Mouse (Mus musculus): Measurements from ENCODE around the gene Pmfbp1. TPM values are rescaled to one million over a fixed set of nuclear protein-coding genes. Genes with fewer than 3 reads are reported as not detected.

The Pmfbp1 gene
- polyA plus RNA-seq, 1 experiment from 2014 or later = not detected

GRCm38 (mm10) chr8:109565498-109566333, 71.9 kb downstream of the Pmfbp1 start, which contains the start of the genes Dhx38 and Txnl4b:
Gene Dhx38, minus strand, starts transcription at chr8:109565861.
Gene Txnl4b, plus strand, starts transcription at chr8:109565892.
- peak within 1 kb of the TSS; percentile 96 for H3K9ac ChIP-seq (ENCODE audit: low read length)
- no peaks in the 10 kb centered on the region for H3K27me3 ChIP-seq (ENCODE audit: control insufficient read depth, insufficient read depth, low read length)
- no peaks in the 10 kb centered on the region; the same call in 1 of the 2 replicates for H3K4me1 ChIP-seq (replicated peaks; ENCODE audit: control insufficient read depth, insufficient read depth)
- H3K9me3 ChIP-seq (ENCODE audit: control insufficient read depth, low read length) = no peaks in the 10 kb centered on the region
- H3K36me3 ChIP-seq (ENCODE audit: control insufficient read depth, insufficient read depth, low read length) = peaks cover 13% of the 10 kb centered on the region
- 0 out of 2 replicates have a peak, but pooled peaks have one; percentile 1 for TF ChIP-seq CTCF (IDR thresholded peaks at IDR 0.05; ENCODE audit: low read depth)
- TF ChIP-seq EP300 (optimal IDR thresholded peaks at IDR 0.05) = peak; percentile 80
- H3K27ac ChIP-seq (replicated peaks) = peak within 1 kb of the TSS; percentile 97
- peak; percentile 98 for DNase-seq (ENCODE audit: low spot score)
- WGBS = under 1% methylated on average over 52 of the region's 52 CpGs
- peak; percentile 100 for ATAC-seq (ENCODE audit: low FRiP score, low TSS enrichment)
- H3K4me3 ChIP-seq (ENCODE audit: low read depth, low read length) = peak within 1 kb of the TSS; percentile 88
- H3K4me2 ChIP-seq (replicated peaks; ENCODE audit: low read depth) = peak within 1 kb of the TSS; percentile 78

DNA sequence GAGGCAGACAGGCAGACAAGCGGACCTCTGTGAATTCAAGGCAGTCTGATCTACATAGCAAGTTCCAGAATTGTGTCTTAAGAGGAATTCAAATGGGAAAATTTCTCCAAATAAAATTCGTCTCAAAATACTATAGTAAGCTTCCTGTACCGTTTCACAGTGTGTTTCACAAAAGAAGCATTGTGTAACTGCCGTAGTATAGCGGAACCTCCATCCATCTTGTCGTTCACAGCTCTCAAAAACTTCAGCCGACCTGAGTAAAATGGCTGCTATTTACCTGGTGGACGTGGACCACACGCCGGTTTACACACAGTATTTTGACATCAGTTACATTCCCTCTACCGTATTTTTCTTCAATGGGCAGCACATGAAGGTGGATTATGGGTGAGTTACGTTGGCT, 77.3 kb downstream of the Pmfbp1 start:
- DNase-seq (ENCODE audit: low spot score) (no peak), ATAC-seq (ENCODE audit: low FRiP score, low TSS enrichment) (no peak)
- Histone ChIP-seq H3K27me3 (ENCODE audit: control insufficient read depth, insufficient read depth, low read length) (no peaks in the 10 kb centered on the region), H3K36me3 (ENCODE audit: control insufficient read depth, insufficient read depth, low read length) (peaks cover 2% of the 10 kb centered on the region; the same call in 1 of the 2 replicates), H3K4me1 (replicated peaks; ENCODE audit: control insufficient read depth, insufficient read depth) (no peaks in the 10 kb centered on the region; the same call in 1 of the 2 replicates), H3K9ac (ENCODE audit: low read length) (no peak overlapping the region), H3K4me2 (replicated peaks; ENCODE audit: low read depth) (no peak overlapping the region), H3K9me3 (ENCODE audit: control insufficient read depth, low read length) (no peaks in the 10 kb centered on the region), H3K27ac (replicated peaks) (no peak overlapping the region), H3K4me3 (ENCODE audit: low read depth, low read length) (no peak overlapping the region)
- 83% methylated on average over 12 of the region's 12 CpGs for WGBS
- TF ChIP-seq EP300 (optimal IDR thresholded peaks at IDR 0.05) (no peak), CTCF (IDR thresholded peaks at IDR 0.05; ENCODE audit: low read depth) (no peak)

DNA sequence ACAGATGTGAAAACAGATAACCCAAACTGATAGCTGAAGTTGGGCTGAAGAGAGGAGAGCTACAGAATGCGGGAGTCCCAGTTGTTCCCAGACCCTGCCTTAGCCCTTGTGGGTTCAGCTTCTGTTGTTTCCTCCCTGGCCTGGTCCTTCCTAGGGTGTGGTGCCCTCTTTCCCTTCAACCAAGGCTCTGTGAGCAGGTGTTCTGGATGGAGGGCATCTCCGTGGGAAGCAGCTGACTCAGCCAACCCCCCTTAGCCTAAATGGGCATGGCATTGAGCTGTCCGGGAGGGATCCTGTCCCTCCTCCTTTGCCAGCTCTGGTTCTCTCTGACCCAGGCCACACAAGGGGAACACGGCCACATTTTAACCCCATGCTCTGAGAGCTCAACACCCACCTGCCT, 82.5 kb downstream of the Pmfbp1 start:
- DNase-seq (ENCODE audit: low spot score) (no peak), ATAC-seq (ENCODE audit: low FRiP score, low TSS enrichment) (no peak)
- Histone ChIP-seq H3K4me3 (ENCODE audit: low read depth, low read length) (no peak overlapping the region), H3K9ac (ENCODE audit: low read length) (no peak overlapping the region), H3K27ac (replicated peaks) (no peak overlapping the region), H3K27me3 (ENCODE audit: control insufficient read depth, insufficient read depth, low read length) (no peaks in the 10 kb centered on the region), H3K9me3 (ENCODE audit: control insufficient read depth, low read length) (no peaks in the 10 kb centered on the region), H3K36me3 (ENCODE audit: control insufficient read depth, insufficient read depth, low read length) (no peaks in the 10 kb centered on the region; the same call in 1 of the 2 replicates), H3K4me1 (replicated peaks; ENCODE audit: control insufficient read depth, insufficient read depth) (no peaks in the 10 kb centered on the region), H3K4me2 (replicated peaks; ENCODE audit: low read depth) (no peak overlapping the region)
- TF ChIP-seq EP300 (optimal IDR thresholded peaks at IDR 0.05) (no peak), CTCF (IDR thresholded peaks at IDR 0.05; ENCODE audit: low read depth) (no peak)
- WGBS = 66% methylated on average over 4 of the region's 4 CpGs

DNA sequence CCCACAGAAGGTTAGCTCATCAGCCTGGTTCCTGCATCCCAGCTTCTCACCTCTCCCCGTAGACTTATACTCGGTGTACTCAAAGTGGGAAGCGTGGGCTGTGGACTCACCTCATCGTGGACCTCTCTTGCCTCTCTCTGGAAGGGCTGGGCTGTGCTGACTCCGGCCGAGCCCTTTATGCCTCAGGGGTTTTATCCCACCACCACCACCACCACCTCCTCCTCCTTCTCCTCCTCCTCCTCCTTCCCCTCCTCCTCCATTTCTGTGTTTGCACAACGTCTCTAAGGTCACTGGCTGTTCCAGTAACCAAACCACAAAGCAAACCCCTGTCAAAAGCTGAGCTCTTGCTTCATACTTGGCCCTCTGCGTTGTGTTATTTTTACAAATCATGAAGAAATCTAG, 85.1 kb downstream of the Pmfbp1 start, which contains the start of gene Hp:
Gene Hp, minus strand, starts transcription at position 273 of the 402 bp plus-strand sequence.
- no peak for DNase-seq (ENCODE audit: low spot score)
- TF ChIP-seq CTCF (IDR thresholded peaks at IDR 0.05; ENCODE audit: low read depth) (no peak), EP300 (optimal IDR thresholded peaks at IDR 0.05) (no peak)
- WGBS = 41% methylated on average over 8 of the region's 8 CpGs

GRCm38 (mm10) chr8:109584293-109584692, 90.5 kb downstream of the Pmfbp1 start:
- H3K36me3 ChIP-seq (ENCODE audit: control insufficient read depth, insufficient read depth, low read length) = no peaks in the 10 kb centered on the region
- no peaks in the 10 kb centered on the region for H3K27me3 ChIP-seq (ENCODE audit: control insufficient read depth, insufficient read depth, low read length)
- no peaks in the 10 kb centered on the region for H3K4me1 ChIP-seq (replicated peaks; ENCODE audit: control insufficient read depth, insufficient read depth)
- no peak overlapping the region for H3K9ac ChIP-seq (ENCODE audit: low read length)
- no peak overlapping the region for H3K4me2 ChIP-seq (replicated peaks; ENCODE audit: low read depth)
- H3K27ac ChIP-seq (replicated peaks) = no peak overlapping the region
- TF ChIP-seq CTCF (IDR thresholded peaks at IDR 0.05; ENCODE audit: low read depth) (no peak), EP300 (optimal IDR thresholded peaks at IDR 0.05) (no peak)
- ATAC-seq (ENCODE audit: low FRiP score, low TSS enrichment) = no peak
- WGBS = 79% methylated on average over 4 of the region's 4 CpGs
- no peak for DNase-seq (ENCODE audit: low spot score)
- no peak overlapping the region for H3K4me3 ChIP-seq (ENCODE audit: low read depth, low read length)
- H3K9me3 ChIP-seq (ENCODE audit: control insufficient read depth, low read length) = no peaks in the 10 kb centered on the region

More for the DNA sequence above, 85.1 kb downstream of the Pmfbp1 start, which contains the start of gene Hp:
- Histone ChIP-seq H3K9me3 (ENCODE audit: control insufficient read depth, low read length) (no peaks in the 10 kb centered on the region), H3K36me3 (ENCODE audit: control insufficient read depth, insufficient read depth, low read length) (no peaks in the 10 kb centered on the region), H3K4me3 (ENCODE audit: low read depth, low read length) (no peak within 1 kb of the TSS), H3K4me2 (replicated peaks; ENCODE audit: low read depth) (no peak within 1 kb of the TSS), H3K9ac (ENCODE audit: low read length) (no peak within 1 kb of the TSS), H3K27ac (replicated peaks) (no peak within 1 kb of the TSS), H3K4me1 (replicated peaks; ENCODE audit: control insufficient read depth, insufficient read depth) (no peaks in the 10 kb centered on the region), H3K27me3 (ENCODE audit: control insufficient read depth, insufficient read depth, low read length) (no peaks in the 10 kb centered on the region)
- ATAC-seq (ENCODE audit: low FRiP score, low TSS enrichment) = 0 out of 2 replicates have a peak, but pooled peaks have one; percentile 26

DNA sequence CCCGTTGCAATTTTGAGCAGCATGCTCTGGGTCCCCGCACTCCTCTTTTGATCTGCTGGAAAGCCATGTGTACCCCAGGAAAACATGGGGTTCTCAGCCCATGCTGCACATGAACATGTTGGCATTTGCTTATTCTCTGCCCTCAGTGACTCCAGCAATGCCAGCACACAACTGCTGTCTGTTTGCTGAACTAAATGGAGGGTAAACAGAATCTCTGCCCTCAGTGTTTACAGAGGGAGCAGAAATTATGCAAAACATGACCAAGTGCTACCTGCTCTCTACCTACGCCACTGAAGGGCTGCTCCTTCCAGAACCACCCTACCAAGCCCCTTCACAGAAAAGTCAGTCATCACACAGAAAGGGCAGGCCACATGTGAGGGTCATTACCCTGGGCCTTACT, 91.0 kb downstream of the Pmfbp1 start:
- WGBS = 63% methylated on average over 3 of the region's 3 CpGs
- Histone ChIP-seq H3K36me3 (ENCODE audit: control insufficient read depth, insufficient read depth, low read length) (no peaks in the 10 kb centered on the region), H3K4me2 (replicated peaks; ENCODE audit: low read depth) (no peak overlapping the region), H3K4me1 (replicated peaks; ENCODE audit: control insufficient read depth, insufficient read depth) (no peaks in the 10 kb centered on the region), H3K9me3 (ENCODE audit: control insufficient read depth, low read length) (no peaks in the 10 kb centered on the region), H3K27ac (replicated peaks) (no peak overlapping the region), H3K9ac (ENCODE audit: low read length) (no peak overlapping the region), H3K4me3 (ENCODE audit: low read depth, low read length) (no peak overlapping the region), H3K27me3 (ENCODE audit: control insufficient read depth, insufficient read depth, low read length) (no peaks in the 10 kb centered on the region)
- TF ChIP-seq CTCF (IDR thresholded peaks at IDR 0.05; ENCODE audit: low read depth) = no peak
- TF ChIP-seq EP300 (optimal IDR thresholded peaks at IDR 0.05) = no peak
- DNase-seq (ENCODE audit: low spot score) = no peak
- ATAC-seq (ENCODE audit: low FRiP score, low TSS enrichment) = no peak
